Mouse (Mus musculus): Measurements from ENCODE around the gene Cd300c. TPM values are rescaled to one million over a fixed set of nuclear protein-coding genes. Genes with fewer than 3 reads are reported as not detected.

The Cd300c gene
- polyA plus RNA-seq, 1 experiment from 2014 or later: 0.23 TPM

Other genes starting within 250 kb of the Cd300c start
- gene Dnaic2, start 241.7 kb downstream of the Cd300c start, polyA plus RNA-seq (2015; fragmentation: Nextera tagmentation; extraction: Ambion mirVana): 0.94 and 1.1 TPM in 2 replicates
- 0.09 TPM in 2 replicates for gene Kif19a, start 203.8 kb downstream of the Cd300c start, polyA plus RNA-seq (2015; fragmentation: Nextera tagmentation; extraction: Ambion mirVana)
- 0.14 TPM in 1 of 2 replicates, not detected in the other for gene Btbd17, start 173.2 kb downstream of the Cd300c start, polyA plus RNA-seq (2015; fragmentation: Nextera tagmentation; extraction: Ambion mirVana)
- not detected in 2 replicates for gene Gpr142, start 170.2 kb downstream of the Cd300c start, polyA plus RNA-seq (2015; fragmentation: Nextera tagmentation; extraction: Ambion mirVana)
- gene Gprc5c, start 118.0 kb downstream of the Cd300c start, polyA plus RNA-seq (2015; fragmentation: Nextera tagmentation; extraction: Ambion mirVana): 5.0 and 5.3 TPM in 2 replicates
- gene Cd300a, start 79.1 kb downstream of the Cd300c start, polyA plus RNA-seq (2015; fragmentation: Nextera tagmentation; extraction: Ambion mirVana): 5.0 and 6.8 TPM in 2 replicates
- 0.15 and 0.29 TPM in 2 replicates for gene Cd300lb, start 34.8 kb downstream of the Cd300c start, polyA plus RNA-seq (2015; fragmentation: Nextera tagmentation; extraction: Ambion mirVana)
- 0.21 and 0.26 TPM in 2 replicates for gene Cd300ld, start 20.8 kb upstream of the Cd300c start, polyA plus RNA-seq (2015; fragmentation: Nextera tagmentation; extraction: Ambion mirVana)
- gene Cd300c2, start 32.7 kb upstream of the Cd300c start, polyA plus RNA-seq (2015; fragmentation: Nextera tagmentation; extraction: Ambion mirVana): 7.7 and 8.0 TPM in 2 replicates
- not detected in 2 replicates for gene Cd300ld2, start 47.0 kb upstream of the Cd300c start, polyA plus RNA-seq (2015; fragmentation: Nextera tagmentation; extraction: Ambion mirVana)
- 0.48 TPM in 1 of 2 replicates, not detected in the other for gene Cd300ld4, start 57.9 kb upstream of the Cd300c start, polyA plus RNA-seq (2015; fragmentation: Nextera tagmentation; extraction: Ambion mirVana)
- gene Cd300ld5, start 68.6 kb upstream of the Cd300c start, polyA plus RNA-seq (2015; fragmentation: Nextera tagmentation; extraction: Ambion mirVana): 0.49 TPM in 1 of 2 replicates, not detected in the other
- gene Cd300ld3, start 79.3 kb upstream of the Cd300c start, polyA plus RNA-seq (2015; fragmentation: Nextera tagmentation; extraction: Ambion mirVana): not detected in 2 replicates
- gene Cd300e, start 93.0 kb upstream of the Cd300c start, polyA plus RNA-seq (2015; fragmentation: Nextera tagmentation; extraction: Ambion mirVana): 0.05 and 0.18 TPM in 2 replicates
- 43.4 and 47.1 TPM in 2 replicates for gene Rab37, start 122.3 kb upstream of the Cd300c start, polyA plus RNA-seq (2015; fragmentation: Nextera tagmentation; extraction: Ambion mirVana)
- gene Cd300lf, start 164.8 kb upstream of the Cd300c start, polyA plus RNA-seq (2015; fragmentation: Nextera tagmentation; extraction: Ambion mirVana): 0.76 and 2.0 TPM in 2 replicates
- 255 and 279 TPM in 2 replicates for gene Slc9a3r1, start 194.2 kb upstream of the Cd300c start, polyA plus RNA-seq (2015; fragmentation: Nextera tagmentation; extraction: Ambion mirVana)
- 8.6 and 10.8 TPM in 2 replicates for gene Tmem104, start 218.3 kb upstream of the Cd300c start, polyA plus RNA-seq (2015; fragmentation: Nextera tagmentation; extraction: Ambion mirVana)
- 19.3 and 20.1 TPM in 2 replicates for gene Nat9, start 218.7 kb upstream of the Cd300c start, polyA plus RNA-seq (2015; fragmentation: Nextera tagmentation; extraction: Ambion mirVana)

All from thymus, postnatal 0 days (tissue).